Mouse (Mus musculus) forebrain, postnatal 0 days (tissue): ENCODE measurements around the gene Gm49378. TPM values are rescaled to one million over a fixed set of nuclear protein-coding genes. Genes with fewer than 3 reads are reported as not detected.

Experiments used
- ATAC-seq: fragments of 200-750 bp; cut with Nextera tagmentation; 2 replicates; pipeline ENCODE4 v1.8.0; 2017; ENCODE audit warnings: mild to moderate bottlenecking, moderate library complexity
- DNase-seq: peaks from one replicate; pipeline ENCODE4 v3.0.0-alpha.2; 2015
- H3K27ac ChIP-seq: fragments of 300-500 bp; sonication (generic); 2 replicates; pipeline ENCODE4 v1.5.1; 2014; ENCODE audit warnings: low read depth, mild to moderate bottlenecking, antibody characterized with exemption, low read length, moderate library complexity, mixed read lengths
- H3K27me3 ChIP-seq: fragments of 300-500 bp; sonication (generic); 2 replicates; pipeline ENCODE4 v1.6.1; 2014; ENCODE audit warnings: mild to moderate bottlenecking, low read length, mixed read lengths; ENCODE audit not compliant: insufficient read depth
- H3K36me3 ChIP-seq: fragments of 300-500 bp; sonication (generic); 2 replicates; pipeline ENCODE4 v1.6.1; 2014; ENCODE audit warnings: mild to moderate bottlenecking, moderate library complexity; ENCODE audit not compliant: insufficient read depth
- H3K4me1 ChIP-seq: fragments of 300-500 bp; sonication (generic); 2 replicates; pipeline ENCODE4 v1.6.1; 2014; ENCODE audit warnings: antibody characterized with exemption; ENCODE audit not compliant: insufficient read depth
- H3K4me2 ChIP-seq: fragments of 300-500 bp; sonication (generic); 2 replicates; pipeline ENCODE4 v1.6.1; 2014; ENCODE audit warnings: low read depth, mild to moderate bottlenecking, moderate library complexity
- H3K4me3 ChIP-seq: fragments of 300-500 bp; sonication (generic); 2 replicates; pipeline ENCODE4 v1.5.1; 2014; ENCODE audit warnings: low read depth, low read length, mixed read lengths
- H3K9ac ChIP-seq: fragments of 300-500 bp; sonication (generic); 2 replicates; pipeline ENCODE4 v1.6.1; 2014; ENCODE audit warnings: mild to moderate bottlenecking
- H3K9me3 ChIP-seq: fragments of 300-500 bp; sonication (generic); 2 replicates; pipeline ENCODE4 v1.6.1; 2016; ENCODE audit warnings: low read length
- CTCF ChIP-seq: sonication (generic); IDR thresholded peaks from 2 replicates; pipeline ENCODE4 v1.5.1; 2016; ENCODE audit warnings: antibody characterized with exemption, control low read depth, low read depth
- WGBS: fragments of 180-500 bp; shearing (Covaris S2); extraction: QIAGEN DNeasy Blood & Tissue Kit; methylation state at CpG from one replicate; pipeline ENCODE4 v1.1.7; 2014; 5-methylcytosine and 5-hydroxymethylcytosine counted together
- polyA plus RNA-seq: library from polyadenylated mRNA; unstranded; fragments of >200 nt; fragmentation: Nextera tagmentation; extraction: Ambion mirVana; gene quantifications from 2 replicates; pipeline ENCODE4 v1.2.1, GENCODE M21; 2015
- total RNA-seq: library from RNA; depleted of rRNA; stranded (reverse); fragments of >200 nt; gene quantifications from 2 replicates; pipeline ENCODE4 v1.2.3, GENCODE M21; 2014

The Gm49378 gene
- total and polyA plus RNA-seq, 2 experiments from 2014 or later: 0.97 to 6.4 TPM

DNA sequence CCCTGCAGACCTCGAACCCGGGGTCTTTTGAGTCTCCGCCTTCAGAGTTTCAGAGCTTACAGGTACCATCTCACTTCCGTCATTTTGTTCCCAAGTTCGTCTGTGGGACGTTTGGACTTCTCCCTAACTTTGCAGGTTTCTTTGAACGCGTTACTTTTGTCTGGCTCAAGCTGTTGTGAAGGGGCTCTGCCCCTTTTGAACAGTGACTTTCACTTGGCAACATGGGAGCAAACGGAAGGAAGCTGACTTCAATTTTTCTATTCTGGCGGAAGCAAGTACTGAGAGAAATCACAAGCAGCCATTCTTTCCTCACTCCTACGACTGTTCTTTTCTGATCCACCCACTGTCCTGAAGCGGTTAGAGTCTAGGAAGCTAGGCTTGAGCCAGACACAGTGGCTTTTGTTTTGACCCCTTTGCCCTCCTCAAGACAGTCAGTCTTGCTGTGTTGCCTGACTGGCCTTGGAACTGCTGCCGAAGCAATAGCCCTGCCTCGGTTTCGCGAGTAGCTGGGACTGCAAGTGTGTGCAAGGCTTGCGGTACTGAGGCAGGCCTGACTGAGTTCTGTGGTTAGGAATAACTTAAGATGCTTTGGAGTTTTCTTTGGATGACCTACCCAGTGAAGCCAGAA is 6.7 kb upstream of the Gm49378 start:
- H3K4me3 ChIP-seq: peak overlapping the region; percentile 89
- H3K27me3 ChIP-seq: no peaks in the 10 kb centered on the region
- TF ChIP-seq CTCF: no peak
- H3K4me1 ChIP-seq: peaks cover 10% of the 10 kb centered on the region
- no peak for DNase-seq
- H3K36me3 ChIP-seq: peaks cover 16% of the 10 kb centered on the region
- no peaks in the 10 kb centered on the region for H3K9me3 ChIP-seq
- 29% methylated on average over 17 of the region's 17 CpGs for WGBS
- H3K9ac ChIP-seq: peak overlapping the region; percentile 93
- peak overlapping the region; percentile 61 for H3K4me2 ChIP-seq
- no peak for ATAC-seq
- H3K27ac ChIP-seq: no peak overlapping the region

DNA sequence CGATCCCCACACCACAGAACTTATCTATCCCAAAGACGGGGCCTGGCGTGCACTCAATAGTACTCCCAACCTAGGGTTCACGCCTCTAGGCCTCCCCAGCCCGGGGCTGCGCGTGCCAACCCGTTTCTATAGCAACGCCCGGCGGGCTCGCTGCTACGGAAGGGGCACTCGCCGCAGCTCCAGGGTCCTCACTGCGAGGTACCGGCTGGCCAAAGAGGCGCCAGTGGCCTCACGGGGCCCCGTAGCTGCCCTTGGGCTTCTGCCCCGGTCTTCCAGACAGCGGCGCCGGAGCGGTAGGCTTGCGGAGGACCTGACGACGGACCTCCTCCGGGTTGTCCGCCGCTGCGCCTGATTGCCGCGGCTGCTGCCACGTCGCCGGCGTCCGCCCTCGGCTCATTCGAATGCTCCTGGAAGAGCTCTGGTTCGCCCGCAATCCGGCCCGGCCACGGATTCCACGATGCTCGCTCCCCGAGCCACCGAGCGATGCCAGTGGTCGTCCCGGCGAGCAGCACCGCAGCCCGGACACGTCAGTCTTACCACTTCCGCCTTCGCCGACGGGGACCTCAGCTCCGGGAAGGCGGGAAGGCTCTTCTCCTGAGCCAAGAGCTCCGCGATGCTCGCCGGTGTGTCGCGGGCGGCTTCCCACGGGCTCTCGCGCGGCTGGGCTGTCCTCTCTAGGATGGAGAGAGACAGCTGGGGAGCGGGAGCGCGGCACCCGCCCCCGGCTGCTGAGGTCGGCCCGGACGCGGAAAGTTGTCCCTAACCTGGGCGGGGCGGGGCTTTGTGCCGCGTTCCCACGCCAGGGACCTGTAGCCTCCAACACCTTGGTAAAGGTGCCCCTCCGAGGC is 5.6 kb upstream of the Gm49378 start, which contains the start of gene Tm9sf1:
Tm9sf1 (minus strand) TSS at position 747 of the 848 bp plus-strand sequence.
- no peaks in the 10 kb centered on the region for H3K27me3 ChIP-seq
- ATAC-seq: peak; percentile 90
- peak within 1 kb of the TSS; percentile 61 for H3K4me2 ChIP-seq
- H3K4me1 ChIP-seq: peaks cover 10% of the 10 kb centered on the region
- 1% methylated on average over 89 of the region's 89 CpGs for WGBS
- H3K9me3 ChIP-seq: no peaks in the 10 kb centered on the region
- peaks cover 21% of the 10 kb centered on the region for H3K36me3 ChIP-seq
- peak within 1 kb of the TSS; percentile 89 for H3K4me3 ChIP-seq
- peak within 1 kb of the TSS; percentile 97 for H3K27ac ChIP-seq
- peak within 1 kb of the TSS; percentile 93 for H3K9ac ChIP-seq
- peak; percentile 87 for DNase-seq
- TF ChIP-seq CTCF: 0 out of 2 replicates have a peak, but pooled peaks have one; percentile 11

GRCm38 (mm10) chr14:55642679-55643059 is 5.0 kb upstream of the Gm49378 start:
- Histone ChIP-seq H3K27ac (peak overlapping the region; percentile 97), H3K9ac (peak overlapping the region; percentile 93), H3K27me3 (no peaks in the 10 kb centered on the region), H3K4me3 (peak overlapping the region; percentile 89), H3K4me1 (peaks cover 10% of the 10 kb centered on the region), H3K9me3 (no peaks in the 10 kb centered on the region), H3K4me2 (peak overlapping the region; percentile 61), H3K36me3 (peaks cover 27% of the 10 kb centered on the region)
- TF ChIP-seq CTCF: no peak
- ATAC-seq (peak; percentile 14), DNase-seq (no peak)
- 21% methylated on average over 8 of the region's 8 CpGs for WGBS

GRCm38 (mm10) chr14:55641291-55641690 is 3.6 kb upstream of the Gm49378 start:
- H3K9me3 ChIP-seq: no peaks in the 10 kb centered on the region
- H3K4me2 ChIP-seq: no peak overlapping the region
- H3K27ac ChIP-seq: no peak overlapping the region
- H3K36me3 ChIP-seq: peaks cover 34% of the 10 kb centered on the region
- H3K4me1 ChIP-seq: peaks cover 10% of the 10 kb centered on the region
- WGBS: 97% methylated on average over 13 of the region's 13 CpGs
- no peak overlapping the region for H3K9ac ChIP-seq
- no peak for DNase-seq
- ATAC-seq: no peak
- H3K4me3 ChIP-seq: no peak overlapping the region
- no peak for TF ChIP-seq CTCF
- no peaks in the 10 kb centered on the region for H3K27me3 ChIP-seq

- DNase-seq: no peak
- Histone ChIP-seq H3K4me3 (no peak overlapping the region), H3K27ac (no peak overlapping the region), H3K27me3 (no peaks in the 10 kb centered on the region), H3K9ac (no peak overlapping the region), H3K36me3 (peaks cover 34% of the 10 kb centered on the region), H3K9me3 (no peaks in the 10 kb centered on the region), H3K4me2 (no peak overlapping the region), H3K4me1 (peaks cover 10% of the 10 kb centered on the region)
- ATAC-seq: no peak
- WGBS: 96% methylated on average over 14 of the region's 14 CpGs
- TF ChIP-seq CTCF: no peak
Observed at GRCm38 (mm10) chr14:55640816-55641215, 3.1 kb upstream of the Gm49378 start.

DNA sequence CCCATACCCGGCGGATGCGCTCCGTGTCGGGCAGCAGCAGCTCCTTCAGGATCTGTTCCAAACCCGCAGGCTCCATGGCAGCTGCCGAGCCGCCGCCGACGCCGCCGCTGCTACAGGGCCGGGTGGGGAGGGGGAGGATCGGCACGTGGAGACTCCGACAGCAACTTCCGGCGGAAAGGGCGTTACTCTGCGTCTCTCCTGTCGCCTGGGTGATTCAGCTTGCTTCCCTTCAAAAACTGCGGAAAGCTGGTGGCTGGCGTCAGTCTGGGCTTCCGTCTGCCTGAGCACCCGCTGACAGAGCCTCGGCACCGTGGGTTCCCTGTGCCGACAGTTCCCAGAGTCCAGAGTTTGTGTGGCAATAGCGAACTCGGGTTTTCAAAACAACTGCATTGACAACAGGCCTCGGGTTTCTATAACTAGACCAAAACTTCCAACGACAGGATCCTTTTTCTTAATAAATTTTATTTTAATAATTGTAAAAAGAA is 2.1 kb downstream of the Gm49378 start, which contains the start of gene Ipo4:
Ipo4 (minus strand) TSS at position 435 of the 485 bp plus-strand sequence.
- WGBS: 2% methylated on average over 33 of the region's 33 CpGs
- ATAC-seq (peak; percentile 97), DNase-seq (peak; percentile 93)
- Histone ChIP-seq H3K9me3 (no peaks in the 10 kb centered on the region), H3K4me3 (peak within 1 kb of the TSS; percentile 69), H3K9ac (peak within 1 kb of the TSS; percentile 68), H3K27me3 (no peaks in the 10 kb centered on the region), H3K27ac (peak within 1 kb of the TSS; percentile 78), H3K36me3 (peaks cover 64% of the 10 kb centered on the region), H3K4me2 (peak within 1 kb of the TSS; percentile 82), H3K4me1 (no peaks in the 10 kb centered on the region)
- TF ChIP-seq CTCF: no peak
